Mouse (Mus musculus): ENCODE measurements at regions not wholly inside any gene's neighbourhood (a gene's known extent, or its start where the extent isn't known, plus 50 kb on each side); places are given as distances from the start of the nearest gene placed in this dataset.

DNA sequence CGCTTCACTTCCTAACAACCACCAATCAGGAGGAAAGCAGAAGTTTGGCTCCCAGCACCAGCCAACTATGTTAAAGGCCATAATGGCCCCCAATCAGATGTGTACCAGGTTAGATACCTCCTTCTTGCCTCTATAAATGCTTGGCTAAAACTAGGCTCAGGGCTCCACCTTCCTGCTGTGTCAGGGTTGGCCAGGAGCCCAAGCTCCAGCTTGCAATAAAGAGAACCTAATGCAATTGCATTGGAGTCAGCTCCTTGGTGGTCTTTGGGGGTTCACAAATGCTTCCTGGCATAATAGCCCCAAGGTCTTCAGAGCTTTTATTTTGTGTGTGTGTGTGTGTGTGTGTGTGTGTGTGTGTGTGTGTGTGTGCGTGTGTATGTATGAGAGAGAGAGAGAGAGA lies 76.9 kb upstream of the Nphp3 start:
- TF ChIP-seq CEBPB (IDR thresholded peaks at IDR 0.05; ENCODE audit: low read depth) (no peak), CTCF (IDR thresholded peaks at IDR 0.05; ENCODE audit: control insufficient read depth, insufficient read depth, insufficient read length) (no peak), USF1 (IDR thresholded peaks at IDR 0.05; ENCODE audit: low read depth) (no peak), MAX (IDR thresholded peaks at IDR 0.05) (no peak), MYOG (IDR thresholded peaks at IDR 0.05; ENCODE audit: control insufficient read depth, extremely low read depth, insufficient read length) (no peak), MYOD1 (IDR thresholded peaks at IDR 0.05; ENCODE audit: control insufficient read depth, insufficient read length, low read depth) (no peak), FOSL1 (IDR thresholded peaks at IDR 0.05; ENCODE audit: insufficient read depth, low read length, poor library complexity, severe bottlenecking) (no peak)

All from C2C12 (cell line).